Mouse (Mus musculus): Measurements from ENCODE around the gene Gabrb1. TPM values are rescaled to one million over a fixed set of nuclear protein-coding genes. Genes with fewer than 3 reads are reported as not detected.

Gabrb1 gene
- polyA plus RNA-seq, 1 experiment: 0.01 TPM

GRCm38 (mm10) chr5:71699696-71700467 lies 42.0 kb downstream of the Gabrb1 start:
- H3ac ChIP-seq (ENCODE audit: control insufficient read depth, insufficient read length, low read depth): no peak overlapping the region
- H3K36me3 ChIP-seq (ENCODE audit: control insufficient read depth, insufficient read depth): no peaks in the 10 kb centered on the region
- H3K4me3 ChIP-seq (ENCODE audit: insufficient read depth, poor library complexity, severe bottlenecking): no peak overlapping the region
- no peaks in the 10 kb centered on the region for H3K79me3 ChIP-seq (ENCODE audit: low read depth)
- TF ChIP-seq CEBPB (IDR thresholded peaks at IDR 0.05; ENCODE audit: low read depth): no peak
- no peaks in the 10 kb centered on the region for H3K79me2 ChIP-seq (ENCODE audit: control insufficient read depth, insufficient read depth)
- H3K27me3 ChIP-seq (ENCODE audit: control insufficient read depth, insufficient read depth, insufficient read length): peaks cover 3% of the 10 kb centered on the region

GRCm38 (mm10) chr5:71700468-71701272 lies 42.8 kb downstream of the Gabrb1 start:
- Histone ChIP-seq H3K4me3 (ENCODE audit: insufficient read depth, poor library complexity, severe bottlenecking) (no peak overlapping the region), H3K36me3 (ENCODE audit: control insufficient read depth, insufficient read depth) (no peaks in the 10 kb centered on the region), H3K27me3 (ENCODE audit: control insufficient read depth, insufficient read depth, insufficient read length) (peaks cover 3% of the 10 kb centered on the region), H3K79me3 (ENCODE audit: low read depth) (no peaks in the 10 kb centered on the region), H3K79me2 (ENCODE audit: control insufficient read depth, insufficient read depth) (no peaks in the 10 kb centered on the region), H3ac (ENCODE audit: control insufficient read depth, insufficient read length, low read depth) (no peak overlapping the region)
- TF ChIP-seq FOSL1 (IDR thresholded peaks at IDR 0.05; ENCODE audit: insufficient read depth, low read length, poor library complexity, severe bottlenecking): no peak
- TF ChIP-seq MAX (IDR thresholded peaks at IDR 0.05): no peak
- TF ChIP-seq CEBPB (IDR thresholded peaks at IDR 0.05; ENCODE audit: low read depth): no peak
- TF ChIP-seq USF1 (IDR thresholded peaks at IDR 0.05; ENCODE audit: low read depth): no peak
- no peak for TF ChIP-seq MYOD1 (IDR thresholded peaks at IDR 0.05; ENCODE audit: control insufficient read depth, insufficient read length, low read depth)
- TF ChIP-seq CTCF (IDR thresholded peaks at IDR 0.05; ENCODE audit: control insufficient read depth, insufficient read depth, insufficient read length): no peak
- TF ChIP-seq MYOG (IDR thresholded peaks at IDR 0.05; ENCODE audit: control insufficient read depth, extremely low read depth, insufficient read length): no peak

GRCm38 (mm10) chr5:71701273-71701614 lies 43.3 kb downstream of the Gabrb1 start:
- H3K79me2 ChIP-seq (ENCODE audit: control insufficient read depth, insufficient read depth): no peaks in the 10 kb centered on the region
- H3K4me3 ChIP-seq (ENCODE audit: insufficient read depth, poor library complexity, severe bottlenecking): no peak overlapping the region
- TF ChIP-seq FOSL1 (IDR thresholded peaks at IDR 0.05; ENCODE audit: insufficient read depth, low read length, poor library complexity, severe bottlenecking) (no peak), CTCF (IDR thresholded peaks at IDR 0.05; ENCODE audit: control insufficient read depth, insufficient read depth, insufficient read length) (no peak), MYOG (IDR thresholded peaks at IDR 0.05; ENCODE audit: control insufficient read depth, extremely low read depth, insufficient read length) (no peak), MAX (IDR thresholded peaks at IDR 0.05) (no peak), CEBPB (IDR thresholded peaks at IDR 0.05; ENCODE audit: low read depth) (no peak), USF1 (IDR thresholded peaks at IDR 0.05; ENCODE audit: low read depth) (no peak), MYOD1 (IDR thresholded peaks at IDR 0.05; ENCODE audit: control insufficient read depth, insufficient read length, low read depth) (no peak)
- H3K27me3 ChIP-seq (ENCODE audit: control insufficient read depth, insufficient read depth, insufficient read length): peaks cover 3% of the 10 kb centered on the region
- no peaks in the 10 kb centered on the region for H3K36me3 ChIP-seq (ENCODE audit: control insufficient read depth, insufficient read depth)
- H3K79me3 ChIP-seq (ENCODE audit: low read depth): no peaks in the 10 kb centered on the region
- H3ac ChIP-seq (ENCODE audit: control insufficient read depth, insufficient read length, low read depth): no peak overlapping the region

GRCm38 (mm10) chr5:71732931-71733792 lies 75.2 kb downstream of the Gabrb1 start:
- Histone ChIP-seq H3K27me3 (ENCODE audit: control insufficient read depth, insufficient read depth, insufficient read length) (no peaks in the 10 kb centered on the region), H3ac (ENCODE audit: control insufficient read depth, insufficient read length, low read depth) (no peak overlapping the region), H3K79me3 (ENCODE audit: low read depth) (no peaks in the 10 kb centered on the region), H3K4me3 (ENCODE audit: insufficient read depth, poor library complexity, severe bottlenecking) (no peak overlapping the region), H3K36me3 (ENCODE audit: control insufficient read depth, insufficient read depth) (no peaks in the 10 kb centered on the region), H3K79me2 (ENCODE audit: control insufficient read depth, insufficient read depth) (no peaks in the 10 kb centered on the region)
- TF ChIP-seq MAX (IDR thresholded peaks at IDR 0.05) (no peak), USF1 (IDR thresholded peaks at IDR 0.05; ENCODE audit: low read depth) (no peak), MYOD1 (IDR thresholded peaks at IDR 0.05; ENCODE audit: control insufficient read depth, insufficient read length, low read depth) (no peak), FOSL1 (IDR thresholded peaks at IDR 0.05; ENCODE audit: insufficient read depth, low read length, poor library complexity, severe bottlenecking) (no peak), MYOG (IDR thresholded peaks at IDR 0.05; ENCODE audit: control insufficient read depth, extremely low read depth, insufficient read length) (no peak), CEBPB (IDR thresholded peaks at IDR 0.05; ENCODE audit: low read depth) (no peak), CTCF (IDR thresholded peaks at IDR 0.05; ENCODE audit: control insufficient read depth, insufficient read depth, insufficient read length) (no peak)

- no peak overlapping the region for H3ac ChIP-seq (ENCODE audit: control insufficient read depth, insufficient read length, low read depth)
- H3K36me3 ChIP-seq (ENCODE audit: control insufficient read depth, insufficient read depth): no peaks in the 10 kb centered on the region
- H3K4me3 ChIP-seq (ENCODE audit: insufficient read depth, poor library complexity, severe bottlenecking): no peak overlapping the region
- no peak for TF ChIP-seq CEBPB (IDR thresholded peaks at IDR 0.05; ENCODE audit: low read depth)
- TF ChIP-seq FOSL1 (IDR thresholded peaks at IDR 0.05; ENCODE audit: insufficient read depth, low read length, poor library complexity, severe bottlenecking): no peak
- no peak for TF ChIP-seq MYOD1 (IDR thresholded peaks at IDR 0.05; ENCODE audit: control insufficient read depth, insufficient read length, low read depth)
- no peak for TF ChIP-seq CTCF (IDR thresholded peaks at IDR 0.05; ENCODE audit: control insufficient read depth, insufficient read depth, insufficient read length)
- TF ChIP-seq MAX (IDR thresholded peaks at IDR 0.05): no peak
- no peak for TF ChIP-seq MYOG (IDR thresholded peaks at IDR 0.05; ENCODE audit: control insufficient read depth, extremely low read depth, insufficient read length)
- TF ChIP-seq USF1 (IDR thresholded peaks at IDR 0.05; ENCODE audit: low read depth): no peak
- H3K79me2 ChIP-seq (ENCODE audit: control insufficient read depth, insufficient read depth): no peaks in the 10 kb centered on the region
- no peaks in the 10 kb centered on the region for H3K27me3 ChIP-seq (ENCODE audit: control insufficient read depth, insufficient read depth, insufficient read length)
- H3K79me3 ChIP-seq (ENCODE audit: low read depth): no peaks in the 10 kb centered on the region
Observed at GRCm38 (mm10) chr5:71747411-71747810, 89.5 kb downstream of the Gabrb1 start.

All from C2C12 (cell line).